Mouse (Mus musculus) stomach, embryonic 15.5 days (tissue): ENCODE measurements around the gene Mgme1. TPM values are rescaled to one million over a fixed set of nuclear protein-coding genes. Genes with fewer than 3 reads are reported as not detected.

Experiments
- ATAC-seq: fragments of 200-750 bp; cut with Nextera tagmentation; 2 replicates; pipeline ENCODE4 v1.8.0; 2017; ENCODE audit warnings: low read depth, moderate number of reproducible peaks, moderate TSS enrichment; ENCODE audit not compliant: insufficient read depth, low FRiP score
- H3K27ac ChIP-seq: fragments of 300-500 bp; sonication (generic); 2 replicates; pipeline ENCODE4 v1.5.1; 2015; ENCODE audit warnings: mild to moderate bottlenecking, inconsistent platforms
- H3K27me3 ChIP-seq: fragments of 300-500 bp; sonication (generic); replicated peaks from 2 replicates; pipeline ENCODE4 v1.6.1; 2015; ENCODE audit warnings: inconsistent platforms
- H3K36me3 ChIP-seq: fragments of 300-500 bp; sonication (generic); 2 replicates; pipeline ENCODE4 v1.6.1; 2015; ENCODE audit warnings: inconsistent platforms
- H3K4me1 ChIP-seq: fragments of 300-500 bp; sonication (generic); 2 replicates; pipeline ENCODE4 v1.6.1; 2015; ENCODE audit warnings: inconsistent platforms
- H3K4me2 ChIP-seq: fragments of 300-500 bp; sonication (generic); 2 replicates; pipeline ENCODE4 v1.6.1; 2015; ENCODE audit warnings: mild to moderate bottlenecking, inconsistent platforms
- H3K4me3 ChIP-seq: fragments of 300-500 bp; sonication (generic); replicated peaks from 2 replicates; pipeline ENCODE4 v1.5.1; 2015; ENCODE audit warnings: inconsistent platforms
- H3K9ac ChIP-seq: fragments of 300-500 bp; sonication (generic); 2 replicates; pipeline ENCODE4 v1.6.1; 2015; ENCODE audit warnings: inconsistent platforms
- H3K9me3 ChIP-seq: fragments of 300-500 bp; sonication (generic); 2 replicates; pipeline ENCODE4 v1.6.1; 2016; ENCODE audit warnings: inconsistent platforms
- WGBS: fragments of 180-500 bp; shearing (Covaris S2); methylation state at CpG from one replicate; pipeline ENCODE4 v1.1.7; 2015; 5-methylcytosine and 5-hydroxymethylcytosine counted together
- polyA plus RNA-seq: library from polyadenylated mRNA; unstranded; fragments of >200 nt; fragmentation: Nextera tagmentation; extraction: Ambion mirVana; gene quantifications from 2 replicates; pipeline ENCODE4 v1.2.1, GENCODE M21; 2015

The Mgme1 gene
- polyA plus RNA-seq, 1 experiment from 2014 or later = 20.2 TPM

DNA sequence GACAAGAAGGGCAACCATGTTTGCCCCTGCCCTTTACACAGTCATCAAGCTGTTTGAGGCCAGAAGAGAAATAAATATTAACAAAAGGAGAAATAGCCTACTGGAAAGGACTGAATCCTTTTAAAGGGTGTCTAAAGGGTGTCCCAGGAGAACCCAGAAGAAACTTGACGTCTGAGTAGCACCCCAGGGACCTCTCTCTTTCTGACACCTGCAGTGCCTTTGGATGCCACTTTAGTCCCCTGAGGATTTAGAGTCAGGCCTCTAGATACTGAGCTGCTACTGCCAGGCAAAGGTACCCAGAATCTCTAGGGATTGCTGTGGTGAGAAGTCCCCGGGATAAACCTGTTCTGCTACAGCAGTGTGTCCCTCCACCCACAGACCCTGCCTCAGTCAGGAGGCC, 31.1 kb upstream of the Mgme1 start:
- no peaks in the 10 kb centered on the region for H3K36me3 ChIP-seq
- ATAC-seq = no peak
- no peak overlapping the region for H3K27ac ChIP-seq
- no peaks in the 10 kb centered on the region for H3K27me3 ChIP-seq
- H3K4me2 ChIP-seq = no peak overlapping the region
- no peaks in the 10 kb centered on the region for H3K9me3 ChIP-seq
- H3K9ac ChIP-seq = no peak overlapping the region
- WGBS = 59% methylated on average over 2 of the region's 2 CpGs
- 0 out of 2 replicates have a peak, but pooled peaks cover 5% of the 10 kb centered on the region for H3K4me1 ChIP-seq
- H3K4me3 ChIP-seq = no peak overlapping the region

DNA sequence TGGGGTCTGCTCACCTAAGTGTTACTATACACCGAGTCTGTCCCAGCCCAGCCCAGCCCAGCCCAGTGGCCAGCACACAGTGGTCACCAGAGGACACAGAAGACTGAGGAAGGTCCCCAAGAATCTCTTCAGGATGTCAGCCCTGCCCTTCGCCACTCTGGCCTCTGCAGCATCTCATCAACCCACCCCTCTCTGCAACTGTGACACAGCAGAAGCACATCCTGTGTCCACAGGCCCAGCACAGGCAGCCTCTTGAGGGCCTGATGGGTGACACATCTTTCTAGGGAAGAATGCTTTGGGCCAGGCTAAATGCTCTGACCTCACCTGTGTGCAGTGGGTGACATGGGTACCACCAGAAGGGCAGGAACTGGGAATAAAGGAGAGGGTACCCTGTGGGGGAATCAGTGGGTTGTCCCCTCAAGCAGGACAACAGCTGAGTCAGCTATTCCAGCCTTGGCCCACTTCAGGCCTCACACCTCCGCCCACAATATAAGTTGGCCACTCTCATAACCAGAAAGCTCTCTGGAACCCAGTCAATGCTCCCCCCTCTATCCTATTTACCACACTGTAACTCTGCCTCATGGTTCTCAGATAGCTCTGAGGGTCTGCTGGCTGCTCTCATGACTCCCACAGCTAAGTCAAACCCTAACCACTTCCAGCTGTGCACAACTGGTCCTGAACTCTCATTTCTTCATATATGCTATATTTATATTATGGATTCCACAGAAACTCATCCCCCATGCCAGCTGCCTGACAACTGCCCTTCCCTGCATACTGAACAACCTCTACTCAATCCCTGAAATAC, 30.2 kb upstream of the Mgme1 start:
- Histone ChIP-seq H3K4me1 (0 out of 2 replicates have a peak, but pooled peaks cover 5% of the 10 kb centered on the region), H3K27ac (0 out of 2 replicates have a peak overlapping the region, but pooled peaks have one; percentile 32), H3K9me3 (no peaks in the 10 kb centered on the region), H3K4me2 (no peak overlapping the region), H3K36me3 (no peaks in the 10 kb centered on the region), H3K27me3 (no peaks in the 10 kb centered on the region), H3K4me3 (no peak overlapping the region), H3K9ac (no peak overlapping the region)
- peak; percentile 36; the same call in 1 of the 2 replicates for ATAC-seq
- 66% methylated on average over 3 of the region's 3 CpGs for WGBS

DNA sequence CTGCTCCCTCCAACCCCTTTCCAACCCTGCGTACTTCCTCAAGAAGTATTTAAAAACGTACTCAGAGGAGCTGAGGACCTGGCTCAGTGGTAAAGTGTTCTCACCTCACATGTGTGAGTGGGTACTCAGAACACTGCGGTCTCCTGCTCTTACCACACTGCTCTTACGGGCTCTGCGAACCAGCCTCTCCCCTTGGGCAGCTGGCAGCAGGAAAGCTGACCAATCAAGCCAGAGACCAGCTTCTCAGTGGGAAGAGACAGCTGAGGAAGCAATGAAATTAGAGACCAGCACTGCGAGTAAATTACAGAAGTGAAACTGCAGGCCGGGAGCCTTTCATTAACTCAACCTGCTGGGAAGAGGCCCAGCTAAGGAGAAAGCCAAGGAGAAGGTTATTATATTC, 25.0 kb upstream of the Mgme1 start:
- ATAC-seq = no peak

DNA sequence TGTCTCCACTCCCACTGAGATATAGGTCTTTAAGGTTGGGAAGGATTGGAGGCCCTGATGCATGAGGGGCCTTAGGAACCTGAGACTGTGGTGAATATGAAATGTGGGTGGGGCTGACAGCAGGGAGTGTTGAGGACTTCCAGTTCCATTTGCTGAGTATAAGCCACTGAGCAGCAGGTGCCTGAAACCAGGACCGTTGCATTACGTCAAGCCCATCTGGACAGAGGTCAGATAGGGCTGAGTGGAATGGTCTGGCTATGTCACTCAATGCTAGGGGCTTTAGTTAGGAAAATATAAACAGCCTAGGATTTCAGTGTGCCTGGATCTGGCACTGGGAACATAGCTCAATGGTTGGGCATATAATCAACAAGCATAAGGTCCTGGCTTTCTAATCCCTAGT, 24.2 kb upstream of the Mgme1 start:
- Histone ChIP-seq H3K9me3 (no peaks in the 10 kb centered on the region), H3K27me3 (no peaks in the 10 kb centered on the region), H3K9ac (no peak overlapping the region), H3K36me3 (peaks cover 11% of the 10 kb centered on the region; the same call in 1 of the 2 replicates), H3K4me3 (no peak overlapping the region), H3K4me2 (no peak overlapping the region), H3K27ac (peak overlapping the region; percentile 16; the same call in 1 of the 2 replicates), H3K4me1 (peaks cover 11% of the 10 kb centered on the region; the same call in 1 of the 2 replicates)
- no peak for ATAC-seq
- WGBS = 51% methylated on average over 2 of the region's 2 CpGs

More for the DNA sequence above, 25.0 kb upstream of the Mgme1 start:
- no peaks in the 10 kb centered on the region for H3K27me3 ChIP-seq
- 0 out of 2 replicates have a peak overlapping the region, but pooled peaks have one; percentile 5 for H3K27ac ChIP-seq
- H3K9ac ChIP-seq = no peak overlapping the region
- H3K9me3 ChIP-seq = no peaks in the 10 kb centered on the region
- H3K4me1 ChIP-seq = peaks cover 11% of the 10 kb centered on the region; the same call in 1 of the 2 replicates
- 64% methylated on average over 7 of the region's 7 CpGs for WGBS
- H3K4me2 ChIP-seq = no peak overlapping the region
- peaks cover 8% of the 10 kb centered on the region; the same call in 1 of the 2 replicates for H3K36me3 ChIP-seq
- H3K4me3 ChIP-seq = no peak overlapping the region

DNA sequence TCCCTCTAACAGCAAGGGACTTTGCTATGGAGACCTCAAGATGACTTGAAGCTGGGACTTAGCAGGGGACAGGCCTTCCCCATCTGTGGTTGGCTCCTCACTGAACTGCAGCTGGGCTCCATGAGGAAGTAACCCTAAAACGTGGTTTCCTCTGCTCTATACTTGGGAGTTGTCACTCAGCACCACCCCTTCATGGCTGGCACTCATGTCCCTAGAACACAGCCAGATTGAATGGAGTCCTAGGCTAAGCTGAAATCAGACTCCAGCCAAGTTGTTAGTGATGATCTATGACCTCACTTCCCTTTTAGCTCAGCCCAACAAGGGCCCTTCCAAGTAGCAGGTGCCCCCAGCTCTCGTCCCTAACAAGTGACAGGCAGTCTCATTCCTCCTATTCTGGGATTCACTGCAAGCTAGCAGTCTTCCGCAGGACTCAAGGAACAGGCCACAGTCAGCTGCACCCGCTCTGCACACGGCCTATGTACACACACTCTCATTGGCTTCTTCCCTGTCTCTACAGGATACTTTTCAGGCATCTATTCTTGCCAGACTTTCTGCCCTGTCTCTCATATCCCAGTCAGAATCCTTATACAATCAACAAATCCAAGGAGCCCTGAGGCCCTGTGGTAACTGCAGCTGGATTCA, 23.0 kb upstream of the Mgme1 start:
- 27% methylated on average over 5 of the region's 5 CpGs for WGBS
- Histone ChIP-seq H3K9ac (no peak overlapping the region), H3K27me3 (no peaks in the 10 kb centered on the region), H3K27ac (peak overlapping the region; percentile 57), H3K4me1 (peaks cover 11% of the 10 kb centered on the region; the same call in 1 of the 2 replicates), H3K36me3 (peaks cover 15% of the 10 kb centered on the region; the same call in 1 of the 2 replicates), H3K4me3 (no peak overlapping the region), H3K4me2 (no peak overlapping the region), H3K9me3 (no peaks in the 10 kb centered on the region)
- 0 out of 2 replicates have a peak, but pooled peaks have one; percentile 18 for ATAC-seq

DNA sequence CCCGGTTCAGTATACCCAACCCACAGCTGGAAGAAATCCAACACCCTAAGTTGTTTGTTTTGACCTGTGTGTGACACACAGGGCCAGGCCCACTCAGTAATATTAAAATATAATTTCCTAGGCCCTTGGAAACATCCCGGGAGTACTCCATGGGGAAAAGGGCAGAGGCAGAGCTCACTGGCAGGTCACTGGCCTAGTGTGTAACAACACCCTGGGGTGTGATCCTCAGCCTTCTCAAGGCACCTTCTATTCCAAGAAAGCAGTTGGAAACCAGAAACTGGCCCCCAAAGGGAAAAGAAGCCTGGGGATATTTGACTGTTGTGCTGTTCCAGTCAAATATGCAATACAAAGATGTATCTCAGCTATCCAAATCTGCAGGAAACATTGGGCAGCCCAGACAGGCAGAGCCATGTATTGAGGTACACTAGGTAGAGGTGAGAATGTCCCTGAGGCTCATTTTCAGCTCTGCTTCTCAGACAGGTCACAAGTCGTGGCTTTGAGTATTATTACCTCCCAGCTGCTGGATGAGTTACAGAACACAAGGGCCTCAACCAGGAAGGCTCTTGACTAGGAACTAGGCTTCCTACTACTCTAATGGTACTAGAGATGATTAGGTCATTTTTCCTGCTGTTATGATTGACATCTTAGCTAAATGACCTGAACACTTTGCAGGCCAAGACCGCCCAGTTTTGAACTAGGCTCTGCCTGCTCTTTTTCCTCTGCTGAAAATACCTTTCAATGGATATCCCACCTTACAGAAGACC, 21.7 kb upstream of the Mgme1 start:
- Histone ChIP-seq H3K27ac (no peak overlapping the region), H3K4me3 (no peak overlapping the region), H3K9ac (no peak overlapping the region), H3K9me3 (no peaks in the 10 kb centered on the region), H3K36me3 (peaks cover 23% of the 10 kb centered on the region; the same call in 1 of the 2 replicates), H3K27me3 (no peaks in the 10 kb centered on the region), H3K4me1 (peaks cover 11% of the 10 kb centered on the region; the same call in 1 of the 2 replicates), H3K4me2 (no peak overlapping the region)
- WGBS = 34% methylated on average over 4 of the region's 4 CpGs
- no peak for ATAC-seq

DNA sequence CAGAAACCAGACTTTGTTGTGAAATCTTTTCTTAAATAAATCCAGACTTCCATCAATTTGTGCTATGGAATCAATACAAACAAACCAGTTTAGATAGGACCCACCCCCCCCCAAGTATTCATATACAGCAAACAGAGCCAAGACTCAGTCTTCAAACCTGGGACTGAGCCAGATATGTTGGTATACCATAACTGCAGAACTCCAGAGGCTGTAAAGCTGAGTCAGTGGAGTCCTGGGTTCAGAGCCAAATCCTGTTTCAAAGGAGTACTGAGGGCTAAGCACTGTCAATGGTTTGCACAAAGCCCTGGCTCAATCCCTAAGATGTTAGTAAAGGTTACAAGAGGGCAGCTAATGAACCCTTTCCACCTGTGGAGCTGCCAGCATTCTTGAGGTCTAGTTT, 20.4 kb upstream of the Mgme1 start:
- Histone ChIP-seq H3K27ac (no peak overlapping the region), H3K9ac (no peak overlapping the region), H3K9me3 (no peaks in the 10 kb centered on the region), H3K27me3 (no peaks in the 10 kb centered on the region), H3K36me3 (peaks cover 34% of the 10 kb centered on the region; the same call in 1 of the 2 replicates), H3K4me3 (no peak overlapping the region), H3K4me2 (no peak overlapping the region), H3K4me1 (peaks cover 11% of the 10 kb centered on the region; the same call in 1 of the 2 replicates)
- ATAC-seq = no peak

DNA sequence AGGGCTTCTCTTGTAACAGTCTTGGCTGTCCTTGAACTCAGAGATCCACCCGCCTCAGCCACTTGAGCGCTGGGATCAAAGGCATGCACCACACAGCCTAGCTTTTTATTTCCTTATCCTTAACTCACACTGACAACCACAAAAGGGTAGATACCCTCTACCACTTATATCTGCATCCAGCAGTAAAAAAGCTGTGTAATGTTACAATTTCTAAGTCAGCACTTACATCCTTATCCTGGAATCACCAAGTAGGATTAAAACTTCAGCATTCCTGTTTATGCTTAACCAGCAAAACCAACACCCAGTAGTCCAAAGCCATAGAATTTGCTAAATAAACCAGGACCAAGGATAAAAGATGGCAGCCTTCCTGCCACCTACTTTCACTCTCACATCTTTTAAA, 7.6 kb upstream of the Mgme1 start:
- no peak for ATAC-seq
- peaks cover 33% of the 10 kb centered on the region for H3K36me3 ChIP-seq
- no peaks in the 10 kb centered on the region for H3K4me1 ChIP-seq
- H3K9ac ChIP-seq = no peak overlapping the region
- H3K4me3 ChIP-seq = no peak overlapping the region
- WGBS = 81% methylated on average over 2 of the region's 2 CpGs
- H3K27me3 ChIP-seq = no peaks in the 10 kb centered on the region
- no peak overlapping the region for H3K4me2 ChIP-seq
- H3K9me3 ChIP-seq = no peaks in the 10 kb centered on the region
- no peak overlapping the region for H3K27ac ChIP-seq

DNA sequence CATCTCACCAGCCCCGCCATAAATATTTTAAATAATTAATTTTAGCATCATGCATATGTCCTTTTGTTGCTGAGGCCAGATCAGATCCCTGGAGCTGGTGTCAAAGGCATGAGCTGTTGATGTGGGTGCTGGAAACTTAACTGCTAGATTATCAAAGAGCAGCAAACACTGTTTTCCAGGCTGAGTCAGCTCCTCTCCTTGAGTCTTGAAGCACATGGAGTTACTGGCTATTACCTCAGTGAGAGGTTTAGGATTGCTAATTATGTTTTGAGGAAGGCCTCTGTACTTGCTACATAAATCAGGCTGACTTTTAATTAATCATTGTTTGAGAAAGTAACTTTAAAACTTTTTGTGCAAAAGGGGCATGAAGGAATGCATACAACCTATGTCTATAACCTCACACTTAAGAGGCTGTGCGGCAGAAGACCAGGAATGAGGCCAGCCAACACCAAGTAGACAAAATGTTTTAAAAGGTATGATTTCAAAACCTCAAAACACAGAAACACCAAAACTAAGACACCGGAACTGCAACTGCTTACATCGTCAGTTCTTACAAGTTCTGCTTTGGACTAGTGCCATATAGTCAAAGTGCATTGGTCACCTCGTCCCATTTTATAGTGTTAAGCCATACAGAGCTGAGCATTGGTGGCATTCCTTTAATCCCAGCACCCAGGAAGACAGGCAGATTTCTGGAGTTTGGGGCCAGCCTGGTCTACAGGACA, 5.9 kb upstream of the Mgme1 start:
- WGBS = 69% methylated on average over 5 of the region's 5 CpGs
- Histone ChIP-seq H3K36me3 (peaks cover 16% of the 10 kb centered on the region; the same call in 1 of the 2 replicates), H3K4me2 (no peak overlapping the region), H3K9me3 (no peaks in the 10 kb centered on the region), H3K27me3 (no peaks in the 10 kb centered on the region), H3K27ac (no peak overlapping the region), H3K4me3 (no peak overlapping the region), H3K4me1 (no peaks in the 10 kb centered on the region; the same call in 1 of the 2 replicates), H3K9ac (no peak overlapping the region)
- no peak for ATAC-seq

DNA sequence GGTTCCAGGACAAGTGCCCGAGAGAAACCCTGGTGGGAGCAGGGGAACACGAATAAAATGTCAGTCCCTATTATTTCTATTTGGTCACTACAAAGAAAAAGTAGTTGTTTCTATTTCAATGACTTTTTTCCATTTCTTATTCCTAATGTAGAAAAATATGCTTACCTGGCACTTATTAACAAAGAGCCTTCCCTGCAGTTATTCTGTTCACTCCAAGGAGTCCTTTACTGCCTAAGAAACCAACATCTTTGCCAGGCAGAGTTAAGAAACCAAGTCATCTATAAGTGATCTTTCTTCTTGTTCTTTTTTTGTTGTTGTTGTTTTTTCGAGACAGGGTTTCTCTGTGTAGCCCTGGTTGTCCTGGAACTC, 5.4 kb upstream of the Mgme1 start:
- no peak overlapping the region for H3K27ac ChIP-seq

More for the DNA sequence above, 5.4 kb upstream of the Mgme1 start:
- no peaks in the 10 kb centered on the region; the same call in 1 of the 2 replicates for H3K4me1 ChIP-seq
- no peak overlapping the region for H3K9ac ChIP-seq
- H3K4me2 ChIP-seq = no peak overlapping the region
- WGBS = 74% methylated on average over 3 of the region's 3 CpGs
- no peaks in the 10 kb centered on the region for H3K9me3 ChIP-seq
- ATAC-seq = no peak
- H3K4me3 ChIP-seq = no peak overlapping the region
- H3K27me3 ChIP-seq = no peaks in the 10 kb centered on the region
- H3K36me3 ChIP-seq = peaks cover 13% of the 10 kb centered on the region; the same call in 1 of the 2 replicates
